Mouse (Mus musculus) limb, embryonic 12.5 days (tissue): Measurements from ENCODE around the gene Surf1. TPM values are rescaled to one million over a fixed set of nuclear protein-coding genes. Genes with fewer than 3 reads are reported as not detected.
"Not testable (repeated sequence)": the region's sequence is repeated elsewhere in the genome, so short reads cannot be mapped to it uniquely, and the experiment has no call there.

Source experiments
- ATAC-seq: fragments of 200-750 bp; cut with Nextera tagmentation; 2 replicates; pipeline ENCODE4 v1.8.0; 2017; ENCODE audit warnings: low read depth, moderate TSS enrichment; ENCODE audit not compliant: insufficient number of reproducible peaks, insufficient read depth, low FRiP score, low TSS enrichment
- H3K27ac ChIP-seq: fragments of 300-500 bp; sonication (generic); 2 replicates; pipeline ENCODE4 v1.5.1; 2016; ENCODE audit warnings: mild to moderate bottlenecking, moderate library complexity
- H3K27me3 ChIP-seq: fragments of 300-500 bp; sonication (generic); 2 replicates; pipeline ENCODE4 v1.6.1; 2016; ENCODE audit warnings: mild to moderate bottlenecking, moderate library complexity
- H3K36me3 ChIP-seq: fragments of 300-500 bp; sonication (generic); 2 replicates; pipeline ENCODE4 v1.6.1; 2016; ENCODE audit warnings: mild to moderate bottlenecking, moderate library complexity
- H3K4me1 ChIP-seq: fragments of 300-500 bp; sonication (generic); replicated peaks from 2 replicates; pipeline ENCODE4 v1.6.1; 2016
- H3K4me2 ChIP-seq: fragments of 300-500 bp; sonication (generic); 2 replicates; pipeline ENCODE4 v1.6.1; 2016; ENCODE audit warnings: mild to moderate bottlenecking, moderate library complexity
- H3K4me3 ChIP-seq: fragments of 300-500 bp; sonication (generic); replicated peaks from 2 replicates; pipeline ENCODE4 v1.5.1; 2016; ENCODE audit warnings: mild to moderate bottlenecking
- H3K9ac ChIP-seq: fragments of 300-500 bp; sonication (generic); replicated peaks from 2 replicates; pipeline ENCODE4 v1.6.1; 2016; ENCODE audit warnings: mild to moderate bottlenecking, moderate library complexity
- H3K9me3 ChIP-seq: fragments of 300-500 bp; sonication (generic); 2 replicates; pipeline ENCODE4 v1.6.1; 2016; ENCODE audit warnings: mild to moderate bottlenecking, moderate library complexity
- WGBS: fragments of 180-500 bp; shearing (Covaris S2); methylation state at CpG from one replicate; pipeline ENCODE4 v1.1.7; 2016; 5-methylcytosine and 5-hydroxymethylcytosine counted together
- polyA plus RNA-seq: library from polyadenylated mRNA; unstranded; fragments of >200 nt; fragmentation: Nextera tagmentation; extraction: Ambion mirVana; gene quantifications from 2 replicates; pipeline ENCODE4 v1.2.1, GENCODE M21; 2016

The Surf1 gene
- polyA plus RNA-seq, 1 experiment from 2014 or later = 54.2 TPM

DNA sequence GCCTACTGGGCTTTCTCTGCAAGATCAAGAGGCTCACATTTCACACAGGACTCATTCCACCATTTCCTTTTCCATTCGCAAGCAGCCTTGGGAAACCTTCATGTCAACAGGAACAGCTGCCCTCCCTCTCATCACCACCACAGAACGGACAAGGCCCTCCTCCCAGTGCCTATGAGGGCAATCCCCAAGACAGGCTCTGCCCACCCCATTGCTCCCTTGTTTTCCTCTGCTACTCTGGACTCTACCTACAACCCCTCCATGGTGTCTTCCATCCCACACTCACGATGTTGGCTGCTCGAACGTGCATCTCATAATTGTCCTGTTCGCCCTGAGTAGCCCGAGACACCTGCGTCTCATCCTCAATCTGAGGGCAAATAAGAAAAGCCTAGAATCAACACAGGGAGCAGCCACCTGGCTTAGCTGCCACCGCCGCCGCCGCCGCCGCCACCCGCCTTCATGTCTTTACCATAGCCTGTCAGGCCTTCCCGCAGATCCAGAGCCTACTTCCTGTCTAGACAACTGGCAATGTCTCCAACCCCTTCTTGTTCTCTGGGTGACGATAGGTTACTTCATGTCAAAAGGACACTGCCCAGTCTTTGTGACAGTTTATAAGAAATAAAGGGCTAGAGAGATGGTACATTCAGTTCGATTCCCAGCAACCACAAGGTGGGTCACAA, 7.5 kb downstream of the Surf1 start:
- H3K4me3 ChIP-seq = peak overlapping the region; percentile 85
- peaks cover 75% of the 10 kb centered on the region for H3K36me3 ChIP-seq
- H3K27me3 ChIP-seq = no peaks in the 10 kb centered on the region
- ATAC-seq = no peak
- H3K4me1 ChIP-seq = peaks cover 34% of the 10 kb centered on the region
- no peaks in the 10 kb centered on the region for H3K9me3 ChIP-seq
- peak overlapping the region; percentile 100 for H3K4me2 ChIP-seq
- peak overlapping the region; percentile 55; the same call in 1 of the 2 replicates for H3K9ac ChIP-seq
- WGBS = 84% methylated on average over 18 of the region's 18 CpGs
- no peak overlapping the region for H3K27ac ChIP-seq

DNA sequence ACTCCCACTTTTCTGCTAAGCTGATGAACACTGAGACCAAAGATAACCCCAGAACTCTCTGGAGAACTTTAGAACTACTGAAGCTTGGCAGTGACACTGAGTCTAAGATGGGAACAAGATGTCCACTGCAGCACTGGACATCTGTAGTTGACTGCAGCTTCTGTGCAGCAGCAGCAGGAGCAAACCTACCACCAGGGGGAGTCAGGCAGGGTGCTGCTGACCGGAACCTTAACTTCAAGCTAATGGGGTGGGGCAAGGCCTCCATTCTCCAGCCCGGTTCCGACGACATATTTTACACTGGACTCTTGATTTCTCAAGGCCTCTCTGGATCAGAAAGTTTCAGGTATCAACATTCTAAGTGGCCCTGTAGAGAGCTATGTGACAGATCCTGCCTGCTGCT, 9.2 kb downstream of the Surf1 start:
- Histone ChIP-seq H3K4me2 (no peak overlapping the region), H3K9me3 (no peaks in the 10 kb centered on the region), H3K9ac (no peak overlapping the region), H3K36me3 (peaks cover 57% of the 10 kb centered on the region), H3K27me3 (no peaks in the 10 kb centered on the region), H3K4me1 (peaks cover 30% of the 10 kb centered on the region), H3K4me3 (no peak overlapping the region), H3K27ac (no peak overlapping the region)
- ATAC-seq = no peak
- WGBS = 76% methylated on average over 4 of the region's 4 CpGs

DNA sequence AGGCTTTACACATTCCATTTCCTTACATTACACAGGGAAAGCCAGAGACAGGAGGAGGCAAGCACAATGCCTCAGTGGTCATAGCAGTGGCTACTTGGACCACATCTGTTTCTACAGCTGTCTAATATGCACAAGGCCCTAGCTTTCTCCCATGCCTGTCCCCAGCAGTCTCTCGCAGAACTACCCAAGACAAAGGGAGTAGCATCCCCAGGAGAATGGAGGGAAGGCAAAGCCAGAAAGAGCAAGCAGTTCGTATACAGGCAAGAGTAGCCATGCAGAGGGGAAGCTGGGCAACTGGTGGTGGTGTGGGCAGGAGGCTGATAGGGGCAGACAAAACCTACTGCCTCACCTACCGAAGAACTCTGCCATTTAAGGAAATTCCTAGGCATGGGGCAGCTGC, 9.9 kb downstream of the Surf1 start:
- H3K4me3 ChIP-seq = no peak overlapping the region
- H3K36me3 ChIP-seq = peaks cover 50% of the 10 kb centered on the region
- ATAC-seq = no peak
- H3K27me3 ChIP-seq = no peaks in the 10 kb centered on the region
- H3K9me3 ChIP-seq = no peaks in the 10 kb centered on the region
- H3K27ac ChIP-seq = no peak overlapping the region
- 92% methylated on average over 3 of the region's 3 CpGs for WGBS
- peaks cover 31% of the 10 kb centered on the region for H3K4me1 ChIP-seq
- H3K4me2 ChIP-seq = no peak overlapping the region
- 0 out of 2 replicates have a peak overlapping the region, but pooled peaks have one; percentile 12 for H3K9ac ChIP-seq

DNA sequence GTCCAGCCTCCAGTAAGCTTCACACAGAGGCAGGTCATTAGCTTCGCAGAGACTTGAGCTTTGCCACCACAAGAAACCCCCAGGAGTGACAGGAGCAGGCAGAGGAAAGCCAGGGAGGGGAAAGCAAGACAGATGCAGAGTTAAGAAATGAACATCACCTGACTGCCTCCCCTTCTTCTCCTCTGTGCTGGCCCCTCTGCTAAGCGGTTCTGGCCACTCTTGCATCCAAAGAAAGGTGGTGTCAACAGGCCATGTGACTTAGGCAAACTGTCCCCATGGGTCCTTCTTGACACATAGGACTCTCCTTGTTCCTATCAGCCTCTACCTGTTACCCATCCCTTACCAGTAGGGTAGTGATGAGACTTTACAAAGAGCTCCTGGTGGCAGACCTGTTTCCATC, 10.4 kb downstream of the Surf1 start:
- H3K9ac ChIP-seq = no peak overlapping the region
- H3K27ac ChIP-seq = no peak overlapping the region
- H3K9me3 ChIP-seq = no peaks in the 10 kb centered on the region
- no peak for ATAC-seq
- WGBS = 100% methylated on average over 2 of the region's 2 CpGs
- no peak overlapping the region for H3K4me2 ChIP-seq
- H3K27me3 ChIP-seq = no peaks in the 10 kb centered on the region
- no peak overlapping the region for H3K4me3 ChIP-seq
- H3K36me3 ChIP-seq = peaks cover 48% of the 10 kb centered on the region
- H3K4me1 ChIP-seq = peaks cover 34% of the 10 kb centered on the region

DNA sequence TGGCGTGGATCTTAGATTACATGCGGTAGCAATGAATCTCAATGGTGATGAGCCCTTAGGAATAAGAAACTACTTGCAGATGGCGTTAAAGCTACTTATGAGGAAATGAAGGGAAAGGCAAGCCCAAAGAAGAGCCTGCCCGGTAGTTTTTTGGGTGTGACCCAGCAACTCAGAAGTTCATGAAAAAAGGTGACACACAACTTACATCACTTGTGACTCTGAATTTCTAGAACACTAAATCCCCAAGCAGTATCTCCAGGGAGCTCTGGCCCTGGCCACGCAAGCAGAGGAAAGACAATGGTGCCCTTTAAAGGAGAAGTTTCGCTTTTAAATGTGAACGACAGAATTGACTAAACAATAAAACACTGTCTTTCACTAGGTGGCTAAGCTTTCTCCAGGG, 13.0 kb downstream of the Surf1 start:
- Histone ChIP-seq H3K9ac (peak overlapping the region; percentile 72), H3K9me3 (no peaks in the 10 kb centered on the region), H3K27ac (peak overlapping the region; percentile 87), H3K36me3 (peaks cover 68% of the 10 kb centered on the region), H3K4me2 (peak overlapping the region; percentile 80), H3K27me3 (no peaks in the 10 kb centered on the region), H3K4me1 (peaks cover 20% of the 10 kb centered on the region), H3K4me3 (peak overlapping the region; percentile 80)
- 12% methylated on average over 7 of the region's 7 CpGs for WGBS
- ATAC-seq = no peak

DNA sequence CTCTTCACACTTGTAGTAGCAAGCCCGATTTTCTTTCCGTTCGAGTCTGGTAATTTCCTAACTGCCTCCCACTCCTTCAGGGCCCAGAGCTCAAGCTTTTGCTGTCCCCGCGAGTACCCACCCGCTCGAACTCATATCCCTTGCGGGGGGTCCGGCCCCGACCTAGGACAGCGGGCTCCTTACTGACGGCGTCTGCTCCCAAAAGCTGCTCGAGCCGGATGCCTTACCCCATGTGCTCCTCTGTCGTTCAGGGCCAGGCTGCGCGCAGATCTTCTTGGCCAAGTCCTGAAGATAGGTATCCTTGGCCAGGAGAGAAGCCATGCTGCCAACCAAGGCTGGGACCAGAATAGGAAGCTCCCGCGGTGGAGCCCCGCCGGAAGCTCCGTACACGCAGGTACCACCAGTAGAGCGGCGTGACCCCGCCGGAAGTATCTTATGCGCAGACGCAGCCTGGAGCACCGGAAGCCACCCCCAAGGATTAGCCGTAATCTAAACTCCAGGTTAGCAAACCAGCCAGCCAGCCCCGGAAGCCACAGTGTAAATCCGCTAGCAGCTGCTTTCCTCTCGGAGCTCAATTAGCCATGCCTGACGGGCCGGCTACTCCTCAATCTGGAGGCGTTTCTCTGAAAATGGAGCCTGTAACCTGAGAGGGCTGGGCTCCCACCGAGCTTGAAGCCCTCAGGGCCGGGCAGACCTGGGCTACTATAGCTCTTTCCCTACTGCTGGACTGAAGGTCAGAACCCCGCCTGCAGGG, 13.7 kb downstream of the Surf1 start, which contains the start of gene Surf6:
Gene Surf6 (minus strand): TSS at position 413 of the 754 bp plus-strand sequence.
- Histone ChIP-seq H3K4me2 (peak within 1 kb of the TSS; percentile 80), H3K4me1 (peaks cover 18% of the 10 kb centered on the region), H3K4me3 (peak within 1 kb of the TSS; percentile 80), H3K27me3 (no peaks in the 10 kb centered on the region), H3K27ac (peak within 1 kb of the TSS; percentile 87), H3K9me3 (no peaks in the 10 kb centered on the region), H3K36me3 (peaks cover 68% of the 10 kb centered on the region), H3K9ac (peak within 1 kb of the TSS; percentile 72)
- ATAC-seq = peak; percentile 94
- under 1% methylated on average over 41 of the region's 41 CpGs for WGBS

DNA sequence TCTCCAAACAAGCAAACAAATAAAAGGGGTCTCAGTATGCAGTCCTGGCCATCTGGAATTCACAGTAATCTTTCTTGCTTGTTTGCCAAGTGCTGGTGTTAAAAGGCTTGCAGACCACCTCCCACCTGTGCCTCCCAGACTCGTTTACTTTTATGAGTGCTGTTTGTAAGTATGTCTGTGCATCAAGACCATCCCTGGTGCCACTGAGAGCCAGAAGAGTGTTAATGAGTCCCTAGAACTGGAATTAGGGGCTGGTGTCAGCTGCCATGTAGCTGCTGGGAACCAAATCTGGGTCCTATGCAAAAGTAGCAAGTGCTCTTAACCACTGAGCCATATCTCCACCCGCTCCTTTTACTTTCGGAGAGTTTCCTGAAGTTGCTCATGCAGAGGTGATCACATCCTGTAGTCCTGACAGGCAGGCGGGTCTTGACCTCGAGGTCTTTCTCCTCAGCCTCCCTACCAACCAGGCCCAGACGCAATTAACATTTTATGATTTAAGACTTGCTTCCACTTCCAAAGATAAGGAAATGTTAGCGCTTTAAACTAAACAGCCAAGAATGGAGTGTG, 14.4 kb downstream of the Surf1 start:
- H3K4me1 ChIP-seq = peaks cover 18% of the 10 kb centered on the region
- peak overlapping the region; percentile 80 for H3K4me2 ChIP-seq
- no peaks in the 10 kb centered on the region for H3K27me3 ChIP-seq
- peak overlapping the region; percentile 80 for H3K4me3 ChIP-seq
- H3K27ac ChIP-seq = no peak overlapping the region
- no peak for ATAC-seq
- H3K36me3 ChIP-seq = peaks cover 68% of the 10 kb centered on the region
- no peaks in the 10 kb centered on the region for H3K9me3 ChIP-seq
- peak overlapping the region; percentile 72 for H3K9ac ChIP-seq
- 4% methylated on average over 7 of the region's 7 CpGs for WGBS

DNA sequence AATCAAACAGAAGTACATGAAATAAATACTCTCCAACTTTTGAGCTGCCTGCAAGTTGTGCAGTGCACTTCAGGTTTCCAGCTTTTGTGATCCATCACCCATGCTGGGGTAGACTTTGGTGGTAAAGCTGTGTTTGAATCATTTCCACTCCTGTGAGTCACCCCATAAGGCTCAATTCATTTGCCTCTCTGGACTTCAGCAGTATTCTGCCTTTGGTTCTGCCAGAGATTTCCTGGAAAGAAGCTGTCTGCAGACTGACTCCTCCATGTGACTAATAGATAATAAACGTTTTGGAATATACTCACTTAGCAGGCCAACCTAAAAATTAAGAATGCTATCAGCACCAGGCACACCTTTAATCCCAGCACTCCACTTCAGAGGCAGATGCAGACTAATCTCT, 15.6 kb downstream of the Surf1 start:
- H3K4me3 ChIP-seq = 0 out of 2 replicates have a peak overlapping the region, but pooled peaks have one; percentile 2
- ATAC-seq = no peak

DNA sequence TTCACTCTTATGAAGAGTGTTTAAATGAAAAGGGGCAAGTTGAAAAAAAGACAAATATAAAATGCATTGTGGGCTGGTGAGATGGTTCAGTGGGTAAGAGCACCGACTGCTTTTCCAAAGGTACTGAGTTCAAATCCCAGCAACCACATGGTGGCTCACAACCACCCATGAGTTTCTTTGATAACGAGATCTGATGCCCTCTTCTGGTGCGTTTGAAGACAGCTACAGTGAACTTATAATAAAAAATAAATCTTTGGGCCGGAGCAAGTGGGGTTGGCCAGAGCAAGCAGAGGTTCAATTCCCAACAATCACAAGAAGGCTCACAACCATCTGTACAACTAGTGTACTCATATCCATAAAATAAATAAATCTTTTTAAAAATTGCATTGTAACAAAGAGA, 20.4 kb downstream of the Surf1 start:
- 90% methylated on average over 4 of the region's 4 CpGs for WGBS
- Histone ChIP-seq H3K9ac (no peak overlapping the region), H3K9me3 (no peaks in the 10 kb centered on the region), H3K4me1 (no peaks in the 10 kb centered on the region), H3K4me2 (no peak overlapping the region), H3K27me3 (no peaks in the 10 kb centered on the region), H3K4me3 (no peak overlapping the region), H3K27ac (no peak overlapping the region), H3K36me3 (peaks cover 94% of the 10 kb centered on the region)
- no peak for ATAC-seq

More for the DNA sequence above, 15.6 kb downstream of the Surf1 start:
- Histone ChIP-seq H3K4me1 (peaks cover 18% of the 10 kb centered on the region), H3K27me3 (no peaks in the 10 kb centered on the region), H3K9ac (no peak overlapping the region), H3K4me2 (no peak overlapping the region), H3K9me3 (no peaks in the 10 kb centered on the region), H3K36me3 (peaks cover 68% of the 10 kb centered on the region), H3K27ac (no peak overlapping the region)
- 66% methylated on average over 1 of the region's 1 CpGs for WGBS

DNA sequence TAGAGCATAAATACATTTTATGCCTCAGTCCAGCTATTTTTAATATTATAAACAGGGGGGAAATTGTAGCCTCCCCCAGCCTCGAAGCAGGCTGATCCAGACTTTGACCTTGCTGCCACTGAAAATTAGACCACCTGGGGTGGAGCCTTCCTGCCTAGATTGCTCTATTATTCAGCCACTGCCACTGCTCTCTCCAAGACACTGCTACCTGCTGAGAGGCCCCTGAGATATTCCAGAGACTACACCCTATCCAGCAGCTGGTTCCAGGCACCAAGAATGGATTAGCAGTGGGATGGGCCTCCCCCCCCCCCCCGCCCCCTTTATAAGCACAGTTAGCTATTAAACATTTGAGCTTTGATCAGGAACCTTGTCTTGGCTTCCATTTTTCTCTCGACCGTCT, 30.2 kb downstream of the Surf1 start:
- Histone ChIP-seq H3K9me3 (peaks cover 15% of the 10 kb centered on the region; the same call in 1 of the 2 replicates), H3K36me3 (peaks cover 32% of the 10 kb centered on the region)
- H3K27ac ChIP-seq, H3K4me2 ChIP-seq, H3K27me3 ChIP-seq, H3K4me1 ChIP-seq, ATAC-seq, H3K9ac ChIP-seq, H3K4me3 ChIP-seq: not testable (repeated sequence)
- 71% methylated on average over 4 of the region's 4 CpGs for WGBS

DNA sequence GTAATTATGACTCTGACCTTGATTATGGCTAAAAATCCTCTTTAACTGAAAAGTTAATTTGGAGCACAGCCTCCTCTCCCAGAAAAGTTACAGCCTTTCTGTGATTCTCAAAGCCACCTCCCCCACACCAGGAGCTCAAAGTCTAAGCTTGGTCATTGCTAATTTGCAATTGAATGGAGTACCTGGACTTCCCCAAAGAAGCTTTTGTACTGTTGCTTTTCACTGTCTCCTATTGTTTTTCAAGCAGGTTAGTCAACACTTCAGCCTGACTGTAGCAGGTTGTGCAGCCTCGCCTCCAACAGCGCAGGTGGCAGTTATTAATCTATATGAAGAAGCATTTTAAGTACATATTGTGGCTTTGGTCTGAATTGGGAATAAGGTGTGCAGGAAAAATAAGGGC, 30.8 kb downstream of the Surf1 start:
- H3K27me3 ChIP-seq, H3K27ac ChIP-seq, H3K4me3 ChIP-seq, H3K9ac ChIP-seq, H3K4me1 ChIP-seq, H3K4me2 ChIP-seq, ATAC-seq: not testable (repeated sequence)
- Histone ChIP-seq H3K36me3 (peaks cover 25% of the 10 kb centered on the region), H3K9me3 (peaks cover 15% of the 10 kb centered on the region; the same call in 1 of the 2 replicates)
- WGBS = 90% methylated on average over 2 of the region's 2 CpGs
